Mouse (Mus musculus): Measurements from ENCODE around the gene Uba3. TPM values are rescaled to one million over a fixed set of nuclear protein-coding genes. Genes with fewer than 3 reads are reported as not detected.
A peak's percentile ranks its signal among the peaks of the same experiment; 100 is the strongest.

Gene Uba3
- polyA plus RNA-seq, 1 experiment from 2014 or later = 90.6 TPM

DNA sequence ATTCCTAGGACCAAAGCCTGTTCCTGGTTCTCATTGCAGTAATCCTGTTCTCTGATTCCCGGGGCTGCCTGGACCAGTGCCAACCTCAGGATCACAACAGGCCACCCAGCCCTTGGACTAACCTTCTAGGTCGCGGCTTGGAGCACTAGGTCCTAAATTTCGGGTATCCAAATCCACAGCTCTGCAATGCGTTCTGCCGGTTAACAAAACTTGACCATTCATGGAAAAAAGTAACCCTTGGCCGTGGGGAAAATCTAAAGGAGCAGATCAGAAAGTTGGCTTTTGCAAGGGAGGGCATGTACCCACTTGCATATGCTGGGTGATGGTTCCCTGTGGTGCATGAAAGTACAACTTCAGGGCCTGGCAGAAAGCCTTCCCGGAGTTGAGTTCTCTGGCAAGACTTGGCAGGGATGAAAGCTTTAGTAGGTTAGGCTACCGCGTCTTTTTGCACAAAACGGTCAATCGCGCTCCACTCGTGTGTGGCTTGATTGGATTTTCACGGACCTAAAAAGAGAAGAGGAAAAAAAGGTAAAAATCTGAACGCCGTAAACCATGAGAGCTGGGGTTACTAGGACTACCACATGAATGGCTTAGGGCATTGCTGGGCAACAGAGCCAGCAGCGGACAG lies 57.6 kb downstream of the Uba3 start:
- 22% methylated on average over 18 of the region's 18 CpGs for WGBS
- H3K36me3 ChIP-seq = peaks cover 7% of the 10 kb centered on the region; the same call in 1 of the 2 replicates
- H3K4me1 ChIP-seq = peaks cover 30% of the 10 kb centered on the region
- peak overlapping the region; percentile 93 for H3K27ac ChIP-seq
- peak overlapping the region; percentile 81 for H3K4me3 ChIP-seq
- peak; percentile 80 for DNase-seq (ENCODE audit: low spot score)
- H3K9me3 ChIP-seq = no peaks in the 10 kb centered on the region
- no peaks in the 10 kb centered on the region for H3K27me3 ChIP-seq (ENCODE audit: insufficient read depth, poor library complexity, severe bottlenecking)

DNA sequence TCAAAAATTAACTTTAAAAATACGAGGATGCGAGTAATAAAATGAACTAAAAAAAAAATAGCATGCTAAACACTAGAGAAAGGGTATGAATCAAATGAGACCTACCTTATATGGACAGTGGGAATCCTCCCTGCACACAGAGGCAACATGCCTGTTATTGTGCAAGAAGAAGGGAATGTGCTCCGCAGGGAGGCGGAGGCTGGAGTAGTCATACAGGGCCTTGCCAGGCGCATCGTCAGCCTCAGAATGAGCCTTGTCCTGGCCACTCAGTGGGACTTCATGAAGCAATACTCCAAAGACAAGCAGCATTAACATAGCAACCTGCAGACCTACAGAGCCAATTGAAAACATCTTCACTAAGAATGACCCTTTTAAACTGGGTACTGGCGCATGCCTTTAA lies 60.3 kb downstream of the Uba3 start:
- no peak for DNase-seq (ENCODE audit: low spot score)
- 90% methylated on average over 7 of the region's 7 CpGs for WGBS

DNA sequence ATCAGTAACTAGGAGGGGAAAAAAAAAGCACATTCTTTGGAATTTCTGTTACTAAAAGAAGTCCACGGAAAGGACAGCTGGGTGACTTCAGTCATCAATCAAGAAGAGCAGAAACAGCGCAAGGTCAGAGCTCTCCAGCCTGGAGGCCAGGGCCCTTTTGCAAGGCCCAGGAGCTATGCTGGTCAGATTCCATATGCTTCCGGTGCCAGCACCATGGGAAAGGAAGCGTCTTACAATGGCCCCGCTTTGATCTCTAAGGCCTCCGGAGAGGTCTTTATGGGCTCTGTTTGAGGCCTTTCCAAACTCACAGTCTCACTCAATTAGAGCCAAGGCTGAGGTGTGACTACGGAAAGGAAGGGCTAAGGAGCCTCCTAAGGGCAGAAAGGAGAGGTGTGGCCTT lies 61.1 kb downstream of the Uba3 start:
- H3K27ac ChIP-seq = peak overlapping the region; percentile 45; the same call in 1 of the 2 replicates
- no peaks in the 10 kb centered on the region for H3K9me3 ChIP-seq
- no peak for DNase-seq (ENCODE audit: low spot score)
- H3K4me3 ChIP-seq = no peak overlapping the region
- H3K36me3 ChIP-seq = peaks cover 28% of the 10 kb centered on the region
- H3K4me1 ChIP-seq = peaks cover 30% of the 10 kb centered on the region
- WGBS = 29% methylated on average over 7 of the region's 7 CpGs
- H3K27me3 ChIP-seq (ENCODE audit: insufficient read depth, poor library complexity, severe bottlenecking) = no peaks in the 10 kb centered on the region

More for the DNA sequence above, 60.3 kb downstream of the Uba3 start:
- Histone ChIP-seq H3K4me3 (no peak overlapping the region), H3K9me3 (no peaks in the 10 kb centered on the region), H3K27me3 (ENCODE audit: insufficient read depth, poor library complexity, severe bottlenecking) (no peaks in the 10 kb centered on the region), H3K36me3 (peaks cover 20% of the 10 kb centered on the region), H3K27ac (no peak overlapping the region), H3K4me1 (peaks cover 30% of the 10 kb centered on the region)

DNA sequence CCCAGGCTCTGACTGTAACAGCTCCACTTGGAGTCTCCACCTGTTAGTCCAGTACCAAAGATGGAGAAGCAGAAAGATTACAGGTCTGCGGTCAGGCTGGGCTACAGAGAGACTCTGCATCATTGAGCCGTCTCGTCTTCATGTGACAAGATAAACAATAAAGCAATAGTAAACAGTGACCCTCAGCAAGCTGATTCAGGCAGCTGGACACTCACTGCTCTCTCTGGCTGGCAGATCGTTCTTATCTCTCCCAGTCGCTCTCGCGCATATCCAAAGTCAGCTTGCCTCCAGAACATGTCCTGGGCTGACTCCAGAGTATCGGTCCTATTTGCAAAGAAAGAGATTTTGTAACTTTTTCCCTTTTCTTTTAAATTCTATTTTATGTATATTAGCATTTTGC lies 62.8 kb downstream of the Uba3 start:
- Histone ChIP-seq H3K27me3 (ENCODE audit: insufficient read depth, poor library complexity, severe bottlenecking) (no peaks in the 10 kb centered on the region), H3K9me3 (no peaks in the 10 kb centered on the region), H3K4me3 (no peak overlapping the region), H3K36me3 (peaks cover 34% of the 10 kb centered on the region), H3K27ac (no peak overlapping the region), H3K4me1 (peaks cover 16% of the 10 kb centered on the region)
- WGBS = 35% methylated on average over 8 of the region's 8 CpGs
- DNase-seq (ENCODE audit: low spot score) = no peak

DNA sequence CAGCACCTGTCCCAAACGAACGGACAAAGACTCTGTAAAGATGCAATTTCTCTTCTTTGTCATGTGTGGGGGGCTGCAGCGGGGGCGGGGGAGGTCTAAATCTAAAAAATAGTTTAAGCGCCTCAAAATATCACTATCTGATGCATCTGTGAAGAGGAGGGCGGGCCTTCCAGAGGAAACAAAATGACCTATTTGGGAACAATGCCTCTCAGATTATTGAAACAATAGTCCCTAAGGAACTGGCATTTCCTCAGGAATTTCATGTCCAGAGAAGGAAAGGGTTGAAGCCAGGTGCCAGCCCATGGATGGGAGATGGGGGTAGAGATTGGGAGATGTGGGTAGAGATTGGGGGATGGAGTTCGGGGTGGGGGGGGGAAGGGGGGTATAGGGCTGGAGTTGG lies 63.6 kb downstream of the Uba3 start:
- Histone ChIP-seq H3K4me1 (peaks cover 9% of the 10 kb centered on the region), H3K9me3 (no peaks in the 10 kb centered on the region), H3K4me3 (no peak overlapping the region), H3K27me3 (ENCODE audit: insufficient read depth, poor library complexity, severe bottlenecking) (no peaks in the 10 kb centered on the region), H3K36me3 (peaks cover 34% of the 10 kb centered on the region), H3K27ac (no peak overlapping the region)
- DNase-seq (ENCODE audit: low spot score) = no peak
- 73% methylated on average over 7 of the region's 7 CpGs for WGBS

Other genes with a start within 250 kb of the Uba3 start
- 0.11 TPM in 1 of 2 replicates, not detected in the other for gene Fam19a4, start 145.2 kb downstream of the Uba3 start, polyA plus RNA-seq (2016; fragmentation: Nextera tagmentation; extraction: Ambion mirVana)
- 11.2 and 14.9 TPM in 2 replicates for gene Eogt, start 56.5 kb downstream of the Uba3 start, polyA plus RNA-seq (2016; fragmentation: Nextera tagmentation; extraction: Ambion mirVana)
- 23.8 and 24.0 TPM in 2 replicates for gene Tmf1, start 26.5 kb downstream of the Uba3 start, polyA plus RNA-seq (2016; fragmentation: Nextera tagmentation; extraction: Ambion mirVana)
- gene Arl6ip5, start 5.0 kb upstream of the Uba3 start, polyA plus RNA-seq (2016; fragmentation: Nextera tagmentation; extraction: Ambion mirVana) = 54.5 and 87.5 TPM in 2 replicates
- 10.5 and 17.5 TPM in 2 replicates for gene Lmod3, start 47.1 kb upstream of the Uba3 start, polyA plus RNA-seq (2016; fragmentation: Nextera tagmentation; extraction: Ambion mirVana)